Mouse (Mus musculus) G1E (cell line): ENCODE results near the gene Polr2l.

Source experiments
- CTCF ChIP-seq: IDR thresholded peaks from 2 replicates; pipeline ENCODE4 v1.5.1; 2012; ENCODE audit warnings: low read depth, low read length, inconsistent platforms, mixed read lengths
- POLR2AphosphoS5 ChIP-seq: IDR thresholded peaks from 2 replicates; pipeline ENCODE4 v1.6.1; 2012; ENCODE audit warnings: low read depth, low read length, inconsistent platforms; ENCODE audit not compliant: insufficient replicate concordance

DNA sequence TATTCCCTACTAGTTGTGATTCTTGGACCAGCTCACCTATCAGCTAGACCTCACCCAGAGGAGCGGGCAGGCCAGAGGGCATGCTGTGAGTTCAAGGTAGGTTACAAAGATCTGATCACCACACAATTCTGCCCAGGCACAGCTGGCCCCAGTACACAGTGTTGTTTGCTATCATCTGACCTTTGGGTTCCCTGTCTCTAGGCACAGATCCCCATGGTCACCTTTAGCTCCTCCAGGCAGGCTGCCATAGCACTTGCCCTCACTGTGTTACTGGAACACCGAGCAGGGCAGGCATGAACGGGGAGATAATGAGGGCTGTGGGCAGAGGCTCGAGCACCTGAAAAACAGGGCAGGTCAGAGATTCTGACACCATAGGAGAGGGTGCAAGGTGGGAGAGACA lies 42.7 kb upstream of the Polr2l start:
- no peak for TF ChIP-seq CTCF
- TF ChIP-seq POLR2AphosphoS5, result no peak
